Mouse (Mus musculus) adrenal gland, postnatal 14 days (tissue): ENCODE results near the gene Anxa7. TPM values are rescaled to one million over a fixed set of nuclear protein-coding genes. Genes with fewer than 3 reads are reported as not detected.

Experiments
- DNase-seq: peaks from one replicate; pipeline ENCODE4 v3.0.0; 2021; ENCODE audit warnings: mixed read lengths
- total RNA-seq: library from RNA; stranded (reverse); gene quantifications from 2 replicates; pipeline ENCODE4 v1.2.3, GENCODE M21; 2021

Gene Anxa7
- total RNA-seq, 1 experiment from 2014 or later: 67.7 TPM

- DNase-seq: no peak
These were observed 47.5 kb downstream of the Anxa7 start for GRCm38 (mm10) chr14:20432420-20432819.

- no peak for DNase-seq
These were observed 48.2 kb downstream of the Anxa7 start for GRCm38 (mm10) chr14:20431726-20432125.

- no peak for DNase-seq
These were observed 50.1 kb downstream of the Anxa7 start for GRCm38 (mm10) chr14:20429833-20430232.

- no peak for DNase-seq
These were observed 51.3 kb downstream of the Anxa7 start for GRCm38 (mm10) chr14:20428593-20428992.

- DNase-seq: no peak
These were observed 56.9 kb downstream of the Anxa7 start for GRCm38 (mm10) chr14:20423046-20423445.

- DNase-seq: peak; percentile 18
These were observed 57.7 kb downstream of the Anxa7 start for GRCm38 (mm10) chr14:20422257-20422656.

Other genes with a start within 250 kb of the Anxa7 start
- gene Kcnk16, start 210.9 kb downstream of the Anxa7 start, total RNA-seq: not detected in 2 replicates
- gene Nudt13, start 185.4 kb downstream of the Anxa7 start, total RNA-seq: 49.0 and 51.9 TPM in 2 replicates
- gene Ecd, start 132.0 kb downstream of the Anxa7 start, total RNA-seq: 39.2 and 46.9 TPM in 2 replicates
- 35.6 and 40.0 TPM in 2 replicates for gene Fam149b, start 132.0 kb downstream of the Anxa7 start, total RNA-seq
- gene Dnajc9, start 91.2 kb downstream of the Anxa7 start, total RNA-seq: 38.1 and 40.4 TPM in 2 replicates
- gene Mrps16, start 86.5 kb downstream of the Anxa7 start, total RNA-seq: 83.3 and 86.4 TPM in 2 replicates
- gene Cfap70, start 27.9 kb downstream of the Anxa7 start, total RNA-seq: 1.1 and 2.0 TPM in 2 replicates
- 0.74 and 1.1 TPM in 2 replicates for gene Mss51, start 16.8 kb upstream of the Anxa7 start, total RNA-seq
- gene Ppp3cb, start 66.4 kb upstream of the Anxa7 start, total RNA-seq: 62.6 and 71.6 TPM in 2 replicates
- 13.5 and 14.8 TPM in 2 replicates for gene Usp54, start 160.9 kb upstream of the Anxa7 start, total RNA-seq
- not detected in 2 replicates for gene Myoz1, start 176.4 kb upstream of the Anxa7 start, total RNA-seq
- gene Synpo2l, start 188.2 kb upstream of the Anxa7 start, total RNA-seq: 0.19 and 0.71 TPM in 2 replicates
- 137 and 149 TPM in 2 replicates for gene Sec24c, start 194.2 kb upstream of the Anxa7 start, total RNA-seq
- gene Fut11, start 214.8 kb upstream of the Anxa7 start, total RNA-seq: 17.0 and 18.7 TPM in 2 replicates
- 84.1 and 98.3 TPM in 2 replicates for gene Chchd1, start 222.9 kb upstream of the Anxa7 start, total RNA-seq
- gene Zswim8, start 227.4 kb upstream of the Anxa7 start, total RNA-seq: 96.1 and 101 TPM in 2 replicates